Mouse (Mus musculus) olfactory bulb, adult 2 months (tissue): Measurements from ENCODE around the gene Gm6803.
"Not testable (repeated sequence)": the region's sequence is repeated elsewhere in the genome, so short reads cannot be mapped to it uniquely, and the experiment has no call there.

Experiments used
- CTCF ChIP-seq: fragments of 200-500 bp; IDR thresholded peaks from 2 replicates; pipeline ENCODE4 v1.5.1; 2012; ENCODE audit warnings: low read depth, mild to moderate bottlenecking, low read length, moderate library complexity; ENCODE audit not compliant: insufficient read depth
- POLR2A ChIP-seq: fragments of 200-500 bp; IDR thresholded peaks from 2 replicates; pipeline ENCODE4 v1.6.1; 2012; ENCODE audit warnings: mild to moderate bottlenecking, low read depth, low read length, moderate library complexity; ENCODE audit not compliant: insufficient read depth

DNA sequence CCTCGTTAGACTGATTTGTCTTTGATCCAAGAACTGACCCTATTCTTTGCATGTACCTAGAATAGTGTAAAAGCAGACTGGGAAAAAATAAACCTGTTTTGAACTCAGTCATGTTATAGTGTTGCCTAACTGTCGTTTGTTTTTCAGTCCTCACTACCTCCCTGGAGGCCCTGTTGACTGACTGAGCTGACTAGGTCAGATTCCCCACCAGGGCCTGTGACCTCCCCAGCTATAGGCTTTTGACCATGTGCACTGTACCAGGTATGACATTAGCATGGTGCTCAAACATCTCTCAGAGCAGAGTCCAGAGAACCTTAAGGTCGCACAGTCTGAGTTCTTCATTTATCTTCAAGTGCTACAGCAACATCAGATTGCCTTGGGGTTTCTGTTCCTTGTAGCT, 14.5 kb downstream of the Gm6803 start:
- TF ChIP-seq CTCF, POLR2A: not testable (repeated sequence)
